In the genomic region with DNA sequence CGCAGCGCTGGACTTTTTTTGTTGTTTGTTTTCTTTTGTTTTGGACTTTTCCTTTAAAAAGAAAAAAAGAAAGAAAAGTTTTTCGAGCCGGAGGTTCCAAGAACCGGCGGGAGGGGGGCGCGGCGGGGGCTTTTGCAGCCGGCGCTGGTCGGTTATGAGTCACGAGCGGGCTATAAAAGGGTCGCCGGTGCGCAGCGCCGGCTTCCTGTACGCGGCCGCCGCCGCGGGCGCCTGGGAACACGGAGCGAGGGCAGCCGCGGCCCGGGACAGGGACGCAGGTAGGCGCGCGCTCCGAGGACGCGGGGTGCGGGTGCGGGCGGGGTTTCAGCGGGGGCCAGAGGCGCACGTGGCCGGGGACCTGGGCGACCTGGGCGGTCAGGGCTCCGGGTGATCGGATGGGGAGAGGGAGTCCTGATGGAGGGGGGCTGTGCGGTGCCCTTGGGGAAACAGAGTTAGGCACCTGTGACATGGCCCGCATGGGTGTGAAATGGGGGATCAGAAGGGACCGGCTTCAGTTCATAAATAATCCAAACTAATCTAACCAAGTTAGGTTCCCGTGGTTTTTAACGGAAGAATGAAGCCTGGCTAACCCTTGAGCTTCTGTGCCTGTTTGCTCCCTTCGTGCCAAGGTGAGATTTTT, we compare ENCODE assay signal across 8 mouse cellular contexts. TPM values are rescaled to one million over a fixed set of nuclear protein-coding genes. Genes with fewer than 3 reads are reported as not detected.
A peak's percentile ranks its signal among the peaks of the same experiment; 100 is the strongest.
DNase-seq lines count a peak whose midpoint lies in the region; TF ChIP-seq lines count a peak whose summit lies in the region.

No protein-coding gene starts in this region.

- H3K36me3 ChIP-seq in limb, embryonic 10.5 days: no peaks in the 10 kb centered on the region
- no peaks in the 10 kb centered on the region for H3K36me3 ChIP-seq in midbrain, embryonic 10.5 days

- intact Hi-C loops in left cerebral cortex, postnatal 4 days (cut with DNase I): no loop called here
- intact Hi-C loops in heart, postnatal 25 days (cut with DNase I): no loop called here
- intact Hi-C loops in left cerebral cortex, postnatal 36 days (cut with DNase I): no loop called here

- no peak overlapping the region; the same call in 1 of the 2 replicates for H3K27ac ChIP-seq in embryonic fibroblast, embryonic 13.5 days (ENCODE audit: insufficient read depth, low read length)
- peak overlapping the region; percentile 88 for H3K27ac ChIP-seq in limb, embryonic 10.5 days
- H3K27ac ChIP-seq in midbrain, embryonic 10.5 days (replicated peaks): peak overlapping the region; percentile 86

- peak overlapping the region; percentile 96 for H3K4me3 ChIP-seq in embryonic fibroblast, embryonic 13.5 days (ENCODE audit: insufficient read depth, low read length)
- H3K4me3 ChIP-seq in limb, embryonic 10.5 days: peak overlapping the region; percentile 76
- H3K4me3 ChIP-seq in midbrain, embryonic 10.5 days: peak overlapping the region; percentile 82

- DNase-seq in left cerebral cortex, postnatal 4 days: peak; percentile 32
- no peak for DNase-seq in left cerebral cortex, adult 11 months (ENCODE audit: low spot score)
- DNase-seq in heart, postnatal 25 days (ENCODE audit: low spot score): peak; percentile 12
- DNase-seq in limb, embryonic 10.5 days (ENCODE audit: low spot score): peak; percentile 68
- peak; percentile 58 for DNase-seq in midbrain, embryonic 10.5 days (ENCODE audit: low spot score)
- peak; percentile 45 to 53 for DNase-seq in spleen, postnatal 36 days (ENCODE audit: low spot score in 2 of 2)
- DNase-seq in left cerebral cortex, postnatal 36 days (ENCODE audit: low spot score in 2 of 2): no peak

- 0 out of 2 replicates have a peak, but pooled peaks cover 4% of the 10 kb centered on the region for H3K27me3 ChIP-seq in limb, embryonic 10.5 days (ENCODE audit: low read depth, poor library complexity, severe bottlenecking)
- peaks cover 37% of the 10 kb centered on the region for H3K27me3 ChIP-seq in midbrain, embryonic 10.5 days (ENCODE audit: low read depth, poor library complexity, severe bottlenecking)

- peaks cover 11% of the 10 kb centered on the region for H3K4me1 ChIP-seq in embryonic fibroblast, embryonic 13.5 days (ENCODE audit: control insufficient read depth, insufficient read depth, low read length)
- H3K4me1 ChIP-seq in limb, embryonic 10.5 days: peaks cover 12% of the 10 kb centered on the region
- H3K4me1 ChIP-seq in midbrain, embryonic 10.5 days: peaks cover 21% of the 10 kb centered on the region

- H3K9me3 ChIP-seq in limb, embryonic 10.5 days (replicated peaks): no peaks in the 10 kb centered on the region
- no peaks in the 10 kb centered on the region for H3K9me3 ChIP-seq in midbrain, embryonic 10.5 days (replicated peaks)

- under 1% methylated on average over 55 of the region's 55 CpGs for WGBS in limb, embryonic 10.5 days
- under 1% methylated on average over 55 of the region's 55 CpGs for WGBS in midbrain, embryonic 10.5 days

- no peak for TF ChIP-seq CTCF in embryonic fibroblast, embryonic 13.5 days (IDR thresholded peaks at IDR 0.05; ENCODE audit: borderline replicate concordance, insufficient read depth, low read length)

- TF ChIP-seq POLR2A in embryonic fibroblast, embryonic 13.5 days (IDR thresholded peaks at IDR 0.05; ENCODE audit: low read depth, low read length): peak; percentile 31; the same call in 1 of the 2 replicates

RNA-seq across cellular contexts. Expression of a gene that starts 32.3 kb away (rescaled TPM):
- 10 to 100 TPM; 18.4 to 20.1 TPM for total RNA-seq in left cerebral cortex, postnatal 4 days (2021)
- polyA plus RNA-seq in embryonic fibroblast, embryonic 13.5 days (2011; ENCODE audit: insufficient read length, low read depth, missing spikeins): 23.2 and 26.8 TPM in 2 replicates
- total RNA-seq in heart, postnatal 25 days (2021): 10 to 100 TPM; 34.3 to 38.8 TPM
- polyA plus RNA-seq in limb, embryonic 10.5 days (2016; fragmentation: Nextera tagmentation; extraction: Ambion mirVana): 52.5 and 55.3 TPM in 2 replicates
- polyA plus RNA-seq in midbrain, embryonic 10.5 days (2016; fragmentation: Nextera tagmentation; extraction: Ambion mirVana): 58.6 and 62.4 TPM in 2 replicates
- 10 to 100 TPM; 17.9 to 22.3 TPM for total RNA-seq in left cerebral cortex, postnatal 36 days (2021)

Comparison
In these comparisons a context has a peak if more than half of its experiments do, and no peak if none do; other contexts are left out.
1. DNase-seq: peak in left cerebral cortex, postnatal 4 days (single experiment), heart, postnatal 25 days (single experiment), limb, embryonic 10.5 days (single experiment), midbrain, embryonic 10.5 days (single experiment) and spleen, postnatal 36 days (2 of 2); none in left cerebral cortex, adult 11 months (single experiment) and left cerebral cortex, postnatal 36 days (0 of 2).
2. Peak in every context shown above with its lines, with median percentiles within 50 percentile points of each other: H3K4me3 ChIP-seq.